9 mouse cellular contexts compared by ENCODE assay signal in genomic region chr2:23156608-23157081, GRCm38 (mm10). TPM values are rescaled to one million over a fixed set of nuclear protein-coding genes. Genes with fewer than 3 reads are reported as not detected.
DNase-seq lines count a peak whose midpoint lies in the region; ATAC-seq and TF ChIP-seq lines count a peak whose summit lies in the region.
"Had no signal": no experiment of that assay in that cellular context is flagged by ENCODE, and none has a peak within 500 bp of the region (broad histone marks: within the 10 kb centered on the region; RNA-seq: fewer than 3 reads in every experiment).

No protein-coding gene starts in this region.

- H3K27ac ChIP-seq in heart, embryonic 15.5 days = peak overlapping the region; percentile 100
- H3K27ac ChIP-seq in bone marrow, adult 2 months (ENCODE audit: control insufficient read depth, insufficient read depth, low read depth, low read length, poor library complexity) = peak overlapping the region; percentile 98
- peak overlapping the region; percentile 99 for H3K27ac ChIP-seq in hindbrain, embryonic 13.5 days
- H3K27ac ChIP-seq in midbrain, embryonic 12.5 days (replicated peaks) = peak overlapping the region; percentile 97

- no peaks in the 10 kb centered on the region for H3K27me3 ChIP-seq in heart, embryonic 15.5 days
- H3K27me3 ChIP-seq in hindbrain, embryonic 13.5 days = no peaks in the 10 kb centered on the region
- H3K27me3 ChIP-seq in midbrain, embryonic 12.5 days = no peaks in the 10 kb centered on the region
- H3K27me3 ChIP-seq: Patski had no signal

- no peak for DNase-seq in heart, adult 9 months (ENCODE audit: low spot score in 2 of 2)
- no peak for DNase-seq in left cerebral cortex, postnatal 4 days
- DNase-seq in right cerebral cortex, postnatal 36 days (ENCODE audit: low spot score in 2 of 2) = no peak
- no peak for DNase-seq in right cerebral cortex, postnatal 10 days (ENCODE audit: low spot score in 2 of 2)

- TF ChIP-seq CTCF in bone marrow, adult 2 months (IDR thresholded peaks at IDR 0.05; ENCODE audit: control insufficient read depth, insufficient read depth, low read length) = no peak

- H3K9ac ChIP-seq in heart, embryonic 15.5 days = peak overlapping the region; percentile 64
- peak overlapping the region; percentile 85 for H3K9ac ChIP-seq in hindbrain, embryonic 13.5 days
- H3K9ac ChIP-seq in midbrain, embryonic 12.5 days (replicated peaks) = peak overlapping the region; percentile 80

- intact Hi-C loops in left cerebral cortex, postnatal 4 days (cut with DNase I) = no loop called here

- peak overlapping the region; percentile 66 for H3K4me3 ChIP-seq in heart, embryonic 15.5 days
- H3K4me3 ChIP-seq in bone marrow, adult 2 months (replicated peaks; ENCODE audit: control insufficient read depth, low read depth, low read length) = peak overlapping the region; percentile 85
- peak overlapping the region; percentile 79 for H3K4me3 ChIP-seq in hindbrain, embryonic 13.5 days
- H3K4me3 ChIP-seq in midbrain, embryonic 12.5 days = peak overlapping the region; percentile 82

- H3K9me3 ChIP-seq in heart, embryonic 15.5 days (replicated peaks) = no peaks in the 10 kb centered on the region
- no peaks in the 10 kb centered on the region for H3K9me3 ChIP-seq in hindbrain, embryonic 13.5 days
- no peaks in the 10 kb centered on the region for H3K9me3 ChIP-seq in midbrain, embryonic 12.5 days

- WGBS in heart, embryonic 15.5 days = under 1% methylated on average over 17 of the region's 17 CpGs
- WGBS in bone marrow, adult 2 months = under 1% methylated on average over 17 of the region's 17 CpGs
- WGBS in hindbrain, embryonic 13.5 days = 1% methylated on average over 17 of the region's 17 CpGs
- WGBS in midbrain, embryonic 12.5 days = under 1% methylated on average over 17 of the region's 17 CpGs

- no peak for TF ChIP-seq POLR2A in bone marrow, adult 2 months (IDR thresholded peaks at IDR 0.05; ENCODE audit: borderline replicate concordance, control insufficient read depth, low read depth, low read length)

- H3K4me2 ChIP-seq in heart, embryonic 15.5 days = peak overlapping the region; percentile 86
- H3K4me2 ChIP-seq in hindbrain, embryonic 13.5 days = peak overlapping the region; percentile 79
- peak overlapping the region; percentile 74 for H3K4me2 ChIP-seq in midbrain, embryonic 12.5 days (replicated peaks)

- peaks cover 3% of the 10 kb centered on the region; the same call in 1 of the 2 replicates for H3K36me3 ChIP-seq in heart, embryonic 15.5 days
- H3K36me3 ChIP-seq in hindbrain, embryonic 13.5 days = peaks cover 6% of the 10 kb centered on the region
- H3K36me3 ChIP-seq in midbrain, embryonic 12.5 days = peaks cover 7% of the 10 kb centered on the region; the same call in 1 of the 2 replicates

- ATAC-seq in heart, embryonic 15.5 days (replicated peaks; ENCODE audit: insufficient number of reproducible peaks, insufficient read depth, low FRiP score, low read depth) = no peak
- peak; percentile 29 for ATAC-seq in hindbrain, embryonic 13.5 days (ENCODE audit: low FRiP score)
- ATAC-seq in midbrain, embryonic 12.5 days (ENCODE audit: low FRiP score, low read depth) = peak; percentile 13; the same call in 1 of the 2 replicates

- peaks cover 29% of the 10 kb centered on the region for H3K4me1 ChIP-seq in heart, embryonic 15.5 days (replicated peaks)
- no peaks in the 10 kb centered on the region; the same call in 1 of the 2 replicates for H3K4me1 ChIP-seq in bone marrow, adult 2 months (ENCODE audit: control insufficient read depth, insufficient read depth, low read length)
- peaks cover 29% of the 10 kb centered on the region for H3K4me1 ChIP-seq in hindbrain, embryonic 13.5 days (replicated peaks)
- H3K4me1 ChIP-seq in midbrain, embryonic 12.5 days = peaks cover 29% of the 10 kb centered on the region

RNA-seq across cellular contexts. Expression of gene Yme1l1, which starts 0.5 kb away (rescaled TPM):
- polyA plus RNA-seq in heart, embryonic 15.5 days (2015; fragmentation: Nextera tagmentation; extraction: Ambion mirVana) = 44.9 and 47.0 TPM in 2 replicates
- polyA plus RNA-seq in bone marrow, adult 2 months (2011; ENCODE audit: insufficient read depth, insufficient read length, low replicate concordance, missing spikeins) = 19.0 and 36.1 TPM in 2 replicates
- polyA plus RNA-seq in hindbrain, embryonic 13.5 days (2015; fragmentation: Nextera tagmentation; extraction: Ambion mirVana) = 71.6 and 72.6 TPM in 2 replicates
- 86.8 and 93.0 TPM in 2 replicates for polyA plus RNA-seq in midbrain, embryonic 12.5 days (2016; fragmentation: Nextera tagmentation; extraction: Ambion mirVana)
- total RNA-seq in left cerebral cortex, postnatal 4 days (2021) = 10 to 100 TPM; 91.0 to 99.2 TPM

RNA-seq across cellular contexts. Expression of gene Mastl, which starts 0.8 kb away (rescaled TPM):
- 6.6 and 7.9 TPM in 2 replicates for polyA plus RNA-seq in heart, embryonic 15.5 days (2015; fragmentation: Nextera tagmentation; extraction: Ambion mirVana)
- 3.5 and 5.9 TPM in 2 replicates for polyA plus RNA-seq in bone marrow, adult 2 months (2011; ENCODE audit: insufficient read depth, insufficient read length, low replicate concordance, missing spikeins)
- polyA plus RNA-seq in hindbrain, embryonic 13.5 days (2015; fragmentation: Nextera tagmentation; extraction: Ambion mirVana) = 3.5 and 4.0 TPM in 2 replicates
- polyA plus RNA-seq in midbrain, embryonic 12.5 days (2016; fragmentation: Nextera tagmentation; extraction: Ambion mirVana) = 10.3 and 12.4 TPM in 2 replicates
- 1 to 10 TPM; 2.0 to 3.4 TPM for total RNA-seq in left cerebral cortex, postnatal 4 days (2021)

RNA-seq across cellular contexts. Expression of gene 4931423N10Rik, which starts 50.6 kb away (rescaled TPM):
- polyA plus RNA-seq in heart, embryonic 15.5 days (2015; fragmentation: Nextera tagmentation; extraction: Ambion mirVana) = not detected in 2 replicates
- not detected in 2 replicates for polyA plus RNA-seq in bone marrow, adult 2 months (2011; ENCODE audit: insufficient read depth, insufficient read length, low replicate concordance, missing spikeins)
- polyA plus RNA-seq in hindbrain, embryonic 13.5 days (2015; fragmentation: Nextera tagmentation; extraction: Ambion mirVana) = not detected in 2 replicates
- not detected in 2 replicates for polyA plus RNA-seq in midbrain, embryonic 12.5 days (2016; fragmentation: Nextera tagmentation; extraction: Ambion mirVana)
- under 1 TPM; 0.26 to 0.32 TPM for total RNA-seq in left cerebral cortex, postnatal 4 days (2021)
- polyA plus RNA-seq: Patski had no signal
